Mouse (Mus musculus): ENCODE measurements around the gene Mad2l1bp. TPM values are rescaled to one million over a fixed set of nuclear protein-coding genes. Genes with fewer than 3 reads are reported as not detected.

Mad2l1bp gene
- polyA plus RNA-seq, 1 experiment from 2014 or later = 30.9 TPM

Other genes with a start within 250 kb of the Mad2l1bp start
- gene Vegfa, start 121.2 kb downstream of the Mad2l1bp start, polyA plus RNA-seq (2015; fragmentation: Nextera tagmentation; extraction: Ambion mirVana) = 2.7 and 3.7 TPM in 2 replicates
- gene Mrps18a, start 42.6 kb downstream of the Mad2l1bp start, polyA plus RNA-seq (2015; fragmentation: Nextera tagmentation; extraction: Ambion mirVana) = 136 and 137 TPM in 2 replicates
- 22.1 and 26.1 TPM in 2 replicates for gene Rsph9, start 9.3 kb downstream of the Mad2l1bp start, polyA plus RNA-seq (2015; fragmentation: Nextera tagmentation; extraction: Ambion mirVana)
- gene Gtpbp2, start 7.5 kb upstream of the Mad2l1bp start, polyA plus RNA-seq (2015; fragmentation: Nextera tagmentation; extraction: Ambion mirVana) = 38.3 and 43.1 TPM in 2 replicates
- 10.9 and 11.2 TPM in 2 replicates for gene Polh, start 49.1 kb upstream of the Mad2l1bp start, polyA plus RNA-seq (2015; fragmentation: Nextera tagmentation; extraction: Ambion mirVana)
- 45.0 and 51.3 TPM in 2 replicates for gene Xpo5, start 49.2 kb upstream of the Mad2l1bp start, polyA plus RNA-seq (2015; fragmentation: Nextera tagmentation; extraction: Ambion mirVana)
- gene Polr1c, start 94.5 kb upstream of the Mad2l1bp start, polyA plus RNA-seq (2015; fragmentation: Nextera tagmentation; extraction: Ambion mirVana) = 96.1 and 110 TPM in 2 replicates
- gene Yipf3, start 94.5 kb upstream of the Mad2l1bp start, polyA plus RNA-seq (2015; fragmentation: Nextera tagmentation; extraction: Ambion mirVana) = 80.3 and 84.0 TPM in 2 replicates
- 4.9 and 5.8 TPM in 2 replicates for gene Lrrc73, start 100.0 kb upstream of the Mad2l1bp start, polyA plus RNA-seq (2015; fragmentation: Nextera tagmentation; extraction: Ambion mirVana)
- 36.9 and 38.9 TPM in 2 replicates for gene Tjap1, start 129.5 kb upstream of the Mad2l1bp start, polyA plus RNA-seq (2015; fragmentation: Nextera tagmentation; extraction: Ambion mirVana)
- 2.6 and 2.9 TPM in 2 replicates for gene Dlk2, start 143.9 kb upstream of the Mad2l1bp start, polyA plus RNA-seq (2015; fragmentation: Nextera tagmentation; extraction: Ambion mirVana)
- 6.3 and 6.4 TPM in 2 replicates for gene Abcc10, start 174.8 kb upstream of the Mad2l1bp start, polyA plus RNA-seq (2015; fragmentation: Nextera tagmentation; extraction: Ambion mirVana)
- gene Zfp318, start 230.2 kb upstream of the Mad2l1bp start, polyA plus RNA-seq (2015; fragmentation: Nextera tagmentation; extraction: Ambion mirVana) = 7.2 and 11.0 TPM in 2 replicates